Mouse (Mus musculus) left cerebral cortex, postnatal 14 days (tissue): Measurements from ENCODE around the gene B3gnt8. TPM values are rescaled to one million over a fixed set of nuclear protein-coding genes. Genes with fewer than 3 reads are reported as not detected.

Experiments
- DNase-seq, 2 experiments: peaks; one replicate each; pipeline ENCODE4 v3.0.0; 2021 to 2022; ENCODE audit warnings: low spot score in 2 of 2, mixed read lengths in 1 of 2
- intact Hi-C: fragments of 180-260 bp; cut with DNase I; formaldehyde crosslinking; loops from one replicate; pipeline ENCODE4 v1.15.1; 2025
- total RNA-seq, 2 experiments: library from RNA; stranded (reverse); gene quantifications; 2 replicates each; pipeline ENCODE4 v1.2.3; 2021

Gene B3gnt8
- total RNA-seq, 2 experiments from 2014 or later = 0.91 to 1.0 TPM

GRCm38 (mm10) chr7:25681341-25682231, 55.1 kb downstream of the B3gnt8 start:
- DNase-seq = no peak
- intact Hi-C loops = no loop called here

- no peak for DNase-seq
- intact Hi-C loops = no loop called here
Observed at GRCm38 (mm10) chr7:25683474-25684180, 57.2 kb downstream of the B3gnt8 start.

GRCm38 (mm10) chr7:25684659-25685058, 58.2 kb downstream of the B3gnt8 start:
- DNase-seq = no peak
- intact Hi-C loops = no loop called here

Other genes with a start within 250 kb of the B3gnt8 start
- 1 to 10 TPM; 5.6 to 6.3 TPM for gene Lipe, start 227.9 kb upstream of the B3gnt8 start, total RNA-seq
- gene Cxcl17, start 213.8 kb upstream of the B3gnt8 start, total RNA-seq = not detected
- 1 to 10 TPM; 2.9 to 3.0 TPM for gene Ceacam1, start 149.1 kb upstream of the B3gnt8 start, total RNA-seq
- under 1 TPM; 0.29 to 0.63 TPM for gene Ceacam2, start 86.8 kb upstream of the B3gnt8 start, total RNA-seq
- gene Erich4, start 10.8 kb upstream of the B3gnt8 start, total RNA-seq = not detected
- gene Dmac2, start 7.2 kb upstream of the B3gnt8 start, total RNA-seq = 10 to 100 TPM; 35.7 to 39.6 TPM
- 10 to 100 TPM; 32.0 to 32.7 TPM for gene Bckdha, start 32.3 kb downstream of the B3gnt8 start, total RNA-seq
- gene Exosc5, start 32.5 kb downstream of the B3gnt8 start, total RNA-seq = 10 to 100 TPM; 22.6 to 23.9 TPM
- 10 to 100 TPM; 40.2 to 48.8 TPM for gene Tmem91, start 48.5 kb downstream of the B3gnt8 start, total RNA-seq
- 10 to 100 TPM; 25.5 to 30.1 TPM for gene B9d2, start 54.1 kb downstream of the B3gnt8 start, total RNA-seq
- gene Tgfb1, start 60.3 kb downstream of the B3gnt8 start, total RNA-seq = 10 to 100 TPM; 10.9 to 11.1 TPM
- gene Ccdc97, start 92.4 kb downstream of the B3gnt8 start, total RNA-seq = 10 to 100 TPM; 56.2 to 56.7 TPM
- gene Hnrnpul1, start 128.1 kb downstream of the B3gnt8 start, total RNA-seq = 100 to 1,000 TPM; 102 to 103 TPM
- gene Axl, start 162.1 kb downstream of the B3gnt8 start, total RNA-seq = 10 to 100 TPM; 35.9 to 38.8 TPM
- 1 to 10 TPM; 3.5 to 4.6 TPM for gene Cyp2s1, start 190.3 kb downstream of the B3gnt8 start, total RNA-seq